Mouse (Mus musculus) lung, postnatal 0 days (tissue): ENCODE data around the gene Fam207a. TPM values are rescaled to one million over a fixed set of nuclear protein-coding genes. Genes with fewer than 3 reads are reported as not detected.

Source experiments
- ATAC-seq: fragments of 200-750 bp; cut with Nextera tagmentation; 2 replicates; pipeline ENCODE4 v1.8.0; 2017; ENCODE audit warnings: moderate library complexity
- DNase-seq: peaks from one replicate; pipeline ENCODE4 v3.0.0-alpha.2; 2016; ENCODE audit warnings: low spot score
- H3K27ac ChIP-seq: fragments of 300-500 bp; sonication (generic); 2 replicates; pipeline ENCODE4 v1.5.1; 2014; ENCODE audit warnings: antibody characterized with exemption, mild to moderate bottlenecking, low read length, mixed read lengths
- H3K27me3 ChIP-seq: fragments of 300-500 bp; sonication (generic); replicated peaks from 2 replicates; pipeline ENCODE4 v1.6.1; 2014; ENCODE audit warnings: low read length, mixed read lengths; ENCODE audit not compliant: insufficient read depth
- H3K36me3 ChIP-seq: fragments of 300-500 bp; sonication (generic); 2 replicates; pipeline ENCODE4 v1.6.1; 2014; ENCODE audit warnings: low read length, mixed read lengths; ENCODE audit not compliant: insufficient read depth
- H3K4me1 ChIP-seq: fragments of 300-500 bp; sonication (generic); 2 replicates; pipeline ENCODE4 v1.6.1; 2014; ENCODE audit warnings: antibody characterized with exemption, low read depth, low read length, mixed read lengths; ENCODE audit not compliant: insufficient read depth
- H3K4me2 ChIP-seq: fragments of 300-500 bp; sonication (generic); replicated peaks from 2 replicates; pipeline ENCODE4 v1.6.1; 2014; ENCODE audit warnings: low read depth, mild to moderate bottlenecking, low read length, moderate library complexity, mixed read lengths
- H3K4me3 ChIP-seq: fragments of 300-500 bp; sonication (generic); 2 replicates; pipeline ENCODE4 v1.5.1; 2014; ENCODE audit warnings: low read depth, low read length
- H3K9ac ChIP-seq: fragments of 300-500 bp; sonication (generic); replicated peaks from 2 replicates; pipeline ENCODE4 v1.6.1; 2014; ENCODE audit warnings: low read depth, mild to moderate bottlenecking
- H3K9me3 ChIP-seq: fragments of 300-500 bp; sonication (generic); 2 replicates; pipeline ENCODE4 v1.6.1; 2016; ENCODE audit warnings: low read length, mixed read lengths
- CTCF ChIP-seq: IDR thresholded peaks from 2 replicates; pipeline ENCODE4 v1.5.1; 2016; ENCODE audit warnings: antibody characterized with exemption, mild to moderate bottlenecking
- EP300 ChIP-seq: IDR thresholded peaks from 2 replicates; pipeline ENCODE4 v1.6.1; 2016; ENCODE audit warnings: antibody characterized with exemption, mild to moderate bottlenecking, control low read depth
- WGBS: fragments of 180-500 bp; shearing (Covaris S2); extraction: QIAGEN DNeasy Blood & Tissue Kit; methylation state at CpG from one replicate; pipeline ENCODE4 v1.1.7; 2014; 5-methylcytosine and 5-hydroxymethylcytosine counted together
- polyA plus RNA-seq: library from polyadenylated mRNA; unstranded; fragments of >200 nt; fragmentation: Nextera tagmentation; extraction: Ambion mirVana; gene quantifications from 2 replicates; pipeline ENCODE4 v1.2.1, GENCODE M21; 2015

Fam207a gene
- polyA plus RNA-seq, 1 experiment from 2014 or later: 27.2 TPM

DNA sequence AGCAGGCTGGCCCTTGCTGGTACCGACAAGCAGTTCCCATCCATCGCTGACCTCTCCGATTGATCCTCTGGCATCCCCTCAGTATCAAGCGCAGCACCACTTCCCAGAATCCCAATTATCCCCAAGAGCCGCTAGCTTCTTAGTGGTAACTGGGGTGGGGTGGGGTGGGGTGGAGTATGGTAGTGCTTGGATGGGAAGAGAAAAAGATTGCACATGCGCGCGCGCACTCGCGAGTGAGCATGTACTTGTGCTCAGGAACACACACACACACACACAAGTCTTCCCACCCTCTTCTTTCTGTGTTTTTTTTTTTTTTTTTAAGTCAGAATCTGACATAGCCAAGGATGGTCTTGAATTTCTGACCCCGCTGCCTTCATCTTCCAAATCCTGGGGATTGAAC lies 7.2 kb upstream of the Fam207a start:
- Histone ChIP-seq H3K4me3 (no peak overlapping the region), H3K9me3 (no peaks in the 10 kb centered on the region), H3K9ac (no peak overlapping the region), H3K27me3 (no peaks in the 10 kb centered on the region), H3K27ac (no peak overlapping the region), H3K4me2 (peak overlapping the region; percentile 33), H3K4me1 (no peaks in the 10 kb centered on the region), H3K36me3 (no peaks in the 10 kb centered on the region)
- ATAC-seq: no peak
- no peak for DNase-seq
- WGBS: 61% methylated on average over 12 of the region's 12 CpGs
- no peak for TF ChIP-seq CTCF

DNA sequence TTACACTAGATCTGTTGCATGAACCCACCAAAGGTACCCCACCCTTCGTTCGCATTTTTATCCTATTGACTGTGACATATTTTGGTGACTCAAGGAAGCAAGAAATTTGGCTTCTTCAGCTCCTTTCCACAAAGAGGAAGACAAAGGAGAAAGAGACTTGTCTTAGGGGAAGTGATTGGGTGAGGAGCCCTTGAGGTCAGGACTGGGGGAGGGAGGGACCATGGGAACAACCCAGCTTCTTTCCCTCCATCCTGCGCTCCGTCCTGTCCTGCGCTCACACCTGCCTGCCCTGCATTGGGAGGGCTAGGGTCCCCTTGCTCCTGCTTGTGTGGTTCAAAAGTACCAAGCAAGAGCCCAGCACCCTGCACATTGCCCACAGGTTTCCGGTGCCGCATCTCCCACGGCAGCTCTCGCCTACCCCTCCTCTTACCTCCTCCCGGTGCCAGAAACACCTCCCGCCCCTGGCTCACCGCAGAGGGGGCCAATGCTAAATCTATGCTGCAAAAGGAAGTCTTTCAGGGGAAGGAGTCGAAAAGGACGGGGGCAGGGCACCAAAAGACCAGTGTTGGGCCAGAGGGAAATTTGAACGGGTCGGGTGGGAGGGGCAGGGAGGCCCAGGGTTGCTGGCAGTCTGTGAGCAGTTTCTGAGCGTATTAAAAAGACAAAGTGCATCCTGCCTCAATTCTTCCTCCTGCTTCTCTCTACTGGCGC lies 6.6 kb upstream of the Fam207a start:
- TF ChIP-seq EP300 (no peak), CTCF (no peak)

DNA sequence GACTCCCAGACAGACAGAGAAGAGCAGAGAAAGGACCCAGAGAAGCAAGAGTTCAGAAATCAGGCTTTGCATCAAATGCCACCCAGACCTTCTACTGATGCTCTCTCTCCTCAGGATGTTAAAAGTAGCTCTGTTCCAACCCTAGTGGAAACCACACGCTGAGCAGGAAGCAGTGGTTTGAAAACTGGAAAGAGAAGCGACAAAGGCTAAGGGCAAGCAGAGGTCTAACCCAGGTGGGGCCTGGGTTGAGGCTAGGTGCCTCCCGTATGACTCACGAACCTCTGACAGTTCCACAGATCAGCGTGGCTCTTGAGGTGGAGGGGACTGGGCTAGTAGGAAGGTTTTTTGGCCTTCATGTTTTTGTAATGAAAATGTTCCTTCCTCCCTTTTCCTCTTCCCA lies 4.9 kb upstream of the Fam207a start:
- Histone ChIP-seq H3K9ac (no peak overlapping the region), H3K36me3 (no peaks in the 10 kb centered on the region), H3K27me3 (no peaks in the 10 kb centered on the region), H3K4me1 (no peaks in the 10 kb centered on the region), H3K9me3 (no peaks in the 10 kb centered on the region), H3K4me3 (no peak overlapping the region), H3K4me2 (no peak overlapping the region), H3K27ac (no peak overlapping the region)
- WGBS: 77% methylated on average over 5 of the region's 5 CpGs
- ATAC-seq (no peak), DNase-seq (no peak)
- no peak for TF ChIP-seq CTCF
- TF ChIP-seq EP300: no peak

More for the DNA sequence above, 6.6 kb upstream of the Fam207a start:
- ATAC-seq (peak; percentile 33; the same call in 1 of the 2 replicates), DNase-seq (peak; percentile 21)
- Histone ChIP-seq H3K9me3 (no peaks in the 10 kb centered on the region), H3K36me3 (no peaks in the 10 kb centered on the region), H3K27ac (no peak overlapping the region), H3K4me1 (no peaks in the 10 kb centered on the region), H3K4me3 (no peak overlapping the region), H3K4me2 (peak overlapping the region; percentile 33), H3K27me3 (no peaks in the 10 kb centered on the region), H3K9ac (no peak overlapping the region)
- 14% methylated on average over 18 of the region's 18 CpGs for WGBS

DNA sequence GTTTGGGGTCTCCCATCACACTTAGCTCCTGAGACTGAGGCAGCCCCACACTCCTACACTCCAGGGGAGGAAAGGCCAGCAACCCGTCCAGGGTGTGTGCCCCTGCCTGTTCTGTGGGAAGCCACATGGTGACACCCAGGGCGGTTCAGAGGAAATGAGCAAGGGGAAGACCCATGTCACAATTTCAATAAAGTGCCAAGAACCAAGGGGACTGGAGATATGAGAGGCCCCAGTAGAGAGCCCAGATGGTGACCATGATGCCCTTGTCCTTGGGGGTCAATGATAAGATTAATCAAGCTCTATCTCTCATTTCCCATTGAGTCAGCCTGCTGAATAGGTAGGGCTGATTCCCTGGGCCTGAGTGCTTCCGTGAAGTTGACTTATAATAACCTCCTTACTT lies 3.6 kb upstream of the Fam207a start:
- WGBS: 65% methylated on average over 3 of the region's 3 CpGs
- TF ChIP-seq CTCF: no peak
- no peak for TF ChIP-seq EP300

DNA sequence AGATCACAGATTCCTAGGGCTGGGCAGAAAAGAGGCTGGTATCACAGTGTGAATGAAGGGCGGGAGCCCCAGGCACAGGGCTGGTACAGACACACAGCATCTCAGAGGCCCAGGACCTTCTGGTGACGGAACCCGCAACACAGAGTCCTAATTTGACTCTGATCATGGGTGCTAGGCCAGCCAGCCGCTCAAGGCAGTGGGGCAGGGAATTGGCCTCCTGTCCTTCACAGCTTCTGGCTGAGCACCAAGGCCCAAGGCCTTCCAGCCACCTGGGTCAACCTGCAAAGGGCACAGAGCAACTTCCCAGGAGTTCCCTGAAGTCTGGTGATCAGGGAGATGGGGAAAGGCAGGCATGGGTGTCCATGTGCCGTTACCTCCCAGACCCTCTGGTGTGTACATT lies 2.2 kb upstream of the Fam207a start:
- no peaks in the 10 kb centered on the region for H3K27me3 ChIP-seq
- 91% methylated on average over 5 of the region's 5 CpGs for WGBS
- no peak overlapping the region for H3K4me2 ChIP-seq
- TF ChIP-seq CTCF (no peak), EP300 (no peak)
- no peak overlapping the region for H3K27ac ChIP-seq
- peaks cover 8% of the 10 kb centered on the region; the same call in 1 of the 2 replicates for H3K36me3 ChIP-seq
- H3K4me3 ChIP-seq: no peak overlapping the region
- H3K9me3 ChIP-seq: no peaks in the 10 kb centered on the region; the same call in 1 of the 2 replicates
- ATAC-seq: no peak
- no peak overlapping the region for H3K9ac ChIP-seq
- DNase-seq: no peak
- H3K4me1 ChIP-seq: 0 out of 2 replicates have a peak, but pooled peaks cover 4% of the 10 kb centered on the region

More for the DNA sequence above, 3.6 kb upstream of the Fam207a start:
- H3K4me2 ChIP-seq: no peak overlapping the region
- H3K9me3 ChIP-seq: no peaks in the 10 kb centered on the region; the same call in 1 of the 2 replicates
- peaks cover 1% of the 10 kb centered on the region; the same call in 1 of the 2 replicates for H3K36me3 ChIP-seq
- no peak overlapping the region for H3K9ac ChIP-seq
- DNase-seq: no peak
- H3K27me3 ChIP-seq: no peaks in the 10 kb centered on the region
- no peak for ATAC-seq
- H3K4me3 ChIP-seq: no peak overlapping the region
- no peak overlapping the region for H3K27ac ChIP-seq
- 0 out of 2 replicates have a peak, but pooled peaks cover 4% of the 10 kb centered on the region for H3K4me1 ChIP-seq

DNA sequence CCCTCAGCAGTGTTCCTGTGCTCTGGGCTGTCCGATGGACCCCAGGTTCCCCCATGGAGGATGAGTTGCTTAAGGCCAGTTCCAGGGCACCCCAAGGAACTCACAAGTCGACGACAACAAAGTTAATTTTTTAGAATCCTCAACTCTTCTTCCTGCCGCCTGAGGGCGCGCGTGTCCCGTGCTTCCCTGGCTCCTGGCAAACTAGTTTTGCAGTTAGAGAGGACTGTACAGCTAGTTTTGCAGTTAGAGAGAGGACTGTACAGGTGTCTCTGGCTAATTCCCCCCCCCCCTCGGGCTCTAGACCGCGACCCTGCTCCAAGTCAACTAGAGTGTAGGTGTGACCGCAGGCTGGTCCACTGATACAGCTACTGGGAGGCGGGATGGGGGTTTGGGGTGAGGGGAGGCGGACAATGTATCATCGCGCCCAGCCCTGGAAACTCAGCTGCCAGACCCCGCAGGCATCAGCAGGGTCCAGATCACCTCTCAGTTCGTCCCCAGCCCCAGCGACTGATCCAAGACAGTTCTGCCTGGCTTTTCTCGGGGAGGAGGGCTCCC lies 1.6 kb upstream of the Fam207a start:
- peak; percentile 94 for TF ChIP-seq CTCF
- no peak for TF ChIP-seq EP300
- DNase-seq (peak; percentile 91), ATAC-seq (peak; percentile 11; the same call in 1 of the 2 replicates)
- 0 out of 2 replicates have a peak, but pooled peaks cover 4% of the 10 kb centered on the region for H3K4me1 ChIP-seq
- no peak overlapping the region for H3K9ac ChIP-seq
- no peak overlapping the region for H3K27ac ChIP-seq
- no peak overlapping the region for H3K4me2 ChIP-seq
- no peaks in the 10 kb centered on the region for H3K27me3 ChIP-seq
- no peak overlapping the region for H3K4me3 ChIP-seq
- no peaks in the 10 kb centered on the region; the same call in 1 of the 2 replicates for H3K9me3 ChIP-seq
- H3K36me3 ChIP-seq: peaks cover 10% of the 10 kb centered on the region; the same call in 1 of the 2 replicates
- WGBS: 21% methylated on average over 20 of the region's 20 CpGs
